Mouse (Mus musculus): ENCODE measurements around the gene Oscp1.

Gene Oscp1

GRCm38 (mm10) chr4:126058134-126058996, at the start of gene Oscp1:
Oscp1 (plus strand) TSS chr4:126058565.
- peak; percentile 90 to 92 for DNase-seq

GRCm38 (mm10) chr4:126017676-126018332, 40.6 kb upstream of the Oscp1 start:
- DNase-seq = no peak

- no peak for DNase-seq
These were observed 39.3 kb upstream of the Oscp1 start for GRCm38 (mm10) chr4:126018966-126019538.

GRCm38 (mm10) chr4:126024303-126024900, 34.0 kb upstream of the Oscp1 start, which contains the start of gene Csf3r:
Csf3r (plus strand) TSS chr4:126024550.
- no peak for DNase-seq

GRCm38 (mm10) chr4:126025801-126026200, 32.6 kb upstream of the Oscp1 start:
- DNase-seq = no peak

GRCm38 (mm10) chr4:126027980-126028379, 30.4 kb upstream of the Oscp1 start:
- DNase-seq = no peak

- DNase-seq = no peak
These were observed 29.3 kb upstream of the Oscp1 start for GRCm38 (mm10) chr4:126029042-126029441.

- no peak for DNase-seq
These were observed 27.7 kb upstream of the Oscp1 start for GRCm38 (mm10) chr4:126030705-126031104.

- no peak for DNase-seq
These were observed 23.0 kb upstream of the Oscp1 start for GRCm38 (mm10) chr4:126035413-126035812.

- DNase-seq = peak; percentile 88 to 90
These were observed 11.3 kb upstream of the Oscp1 start, which contains the start of gene Mrps15 for GRCm38 (mm10) chr4:126046851-126047585. Mrps15 (plus strand) TSS chr4:126046925.

GRCm38 (mm10) chr4:126051617-126052016, 6.7 kb upstream of the Oscp1 start:
- DNase-seq = no peak

- DNase-seq = no peak
These were observed 895 bp upstream of the Oscp1 start for GRCm38 (mm10) chr4:126057207-126058133.

- DNase-seq = no peak
These were observed 615 bp downstream of the Oscp1 start for GRCm38 (mm10) chr4:126058997-126059362.

- DNase-seq = peak; percentile 52 to 68
These were observed 4.5 kb downstream of the Oscp1 start for GRCm38 (mm10) chr4:126062856-126063255.

- no peak for DNase-seq
These were observed 6.9 kb downstream of the Oscp1 start for GRCm38 (mm10) chr4:126065241-126065640.

GRCm38 (mm10) chr4:126067401-126068077, 9.2 kb downstream of the Oscp1 start:
- DNase-seq = peak; percentile 69 to 75

GRCm38 (mm10) chr4:126068842-126069241, 10.5 kb downstream of the Oscp1 start:
- DNase-seq = no peak

- no peak for DNase-seq
These were observed 19.5 kb downstream of the Oscp1 start for GRCm38 (mm10) chr4:126077833-126078232.

GRCm38 (mm10) chr4:126079266-126079665, 20.9 kb downstream of the Oscp1 start:
- no peak for DNase-seq

GRCm38 (mm10) chr4:126081601-126082000, 23.2 kb downstream of the Oscp1 start:
- no peak for DNase-seq

- no peak for DNase-seq
These were observed 24.7 kb downstream of the Oscp1 start for GRCm38 (mm10) chr4:126083021-126083420.
